Mouse (Mus musculus): ENCODE measurements around the gene Trip12. TPM values are rescaled to one million over a fixed set of nuclear protein-coding genes. Genes with fewer than 3 reads are reported as not detected.

Gene Trip12
- polyA plus RNA-seq, 1 experiment, result 159 TPM

- H3K4me1 ChIP-seq (ENCODE audit: control insufficient read depth, insufficient read depth, low read length), result no peaks in the 10 kb centered on the region
- no peak for TF ChIP-seq POLR2A (IDR thresholded peaks at IDR 0.05; ENCODE audit: borderline replicate concordance, low read depth, low read length)
- TF ChIP-seq CTCF (IDR thresholded peaks at IDR 0.05; ENCODE audit: low read depth, low read length), result no peak
- no peak overlapping the region for H3K4me3 ChIP-seq (ENCODE audit: insufficient read depth, low read length)
- no peak overlapping the region for H3K27ac ChIP-seq (ENCODE audit: insufficient read depth, low read depth, low read length)
Measured at GRCm38 (mm10) chr1:84731763-84732162, 108.6 kb downstream of the Trip12 start.

- no peaks in the 10 kb centered on the region for H3K4me1 ChIP-seq (ENCODE audit: control insufficient read depth, insufficient read depth, low read length)
- no peak overlapping the region for H3K4me3 ChIP-seq (ENCODE audit: insufficient read depth, low read length)
- no peak overlapping the region for H3K27ac ChIP-seq (ENCODE audit: insufficient read depth, low read depth, low read length)
- TF ChIP-seq POLR2A (IDR thresholded peaks at IDR 0.05; ENCODE audit: borderline replicate concordance, low read depth, low read length) (no peak), CTCF (IDR thresholded peaks at IDR 0.05; ENCODE audit: low read depth, low read length) (no peak)
Measured at GRCm38 (mm10) chr1:84722841-84723240, 117.5 kb downstream of the Trip12 start.

GRCm38 (mm10) chr1:84722371-84722770, 117.9 kb downstream of the Trip12 start:
- TF ChIP-seq CTCF (IDR thresholded peaks at IDR 0.05; ENCODE audit: low read depth, low read length), result no peak
- TF ChIP-seq POLR2A (IDR thresholded peaks at IDR 0.05; ENCODE audit: borderline replicate concordance, low read depth, low read length), result no peak
- H3K4me3 ChIP-seq (ENCODE audit: insufficient read depth, low read length), result no peak overlapping the region
- H3K4me1 ChIP-seq (ENCODE audit: control insufficient read depth, insufficient read depth, low read length), result no peaks in the 10 kb centered on the region
- no peak overlapping the region for H3K27ac ChIP-seq (ENCODE audit: insufficient read depth, low read depth, low read length)

GRCm38 (mm10) chr1:84721942-84722341, 118.4 kb downstream of the Trip12 start:
- Histone ChIP-seq H3K27ac (ENCODE audit: insufficient read depth, low read depth, low read length) (no peak overlapping the region), H3K4me1 (ENCODE audit: control insufficient read depth, insufficient read depth, low read length) (no peaks in the 10 kb centered on the region), H3K4me3 (ENCODE audit: insufficient read depth, low read length) (no peak overlapping the region)
- TF ChIP-seq POLR2A (IDR thresholded peaks at IDR 0.05; ENCODE audit: borderline replicate concordance, low read depth, low read length) (no peak), CTCF (IDR thresholded peaks at IDR 0.05; ENCODE audit: low read depth, low read length) (no peak)

GRCm38 (mm10) chr1:84709810-84710785, 130.2 kb downstream of the Trip12 start:
- peak overlapping the region; percentile 40 for H3K4me3 ChIP-seq (ENCODE audit: insufficient read depth, low read length)
- TF ChIP-seq POLR2A (IDR thresholded peaks at IDR 0.05; ENCODE audit: borderline replicate concordance, low read depth, low read length), result no peak
- no peak for TF ChIP-seq CTCF (IDR thresholded peaks at IDR 0.05; ENCODE audit: low read depth, low read length)
- H3K4me1 ChIP-seq (ENCODE audit: control insufficient read depth, insufficient read depth, low read length), result 0 out of 2 replicates have a peak, but pooled peaks cover 2% of the 10 kb centered on the region
- no peak overlapping the region for H3K27ac ChIP-seq (ENCODE audit: insufficient read depth, low read depth, low read length)

- Histone ChIP-seq H3K4me3 (ENCODE audit: insufficient read depth, low read length) (peak overlapping the region; percentile 40), H3K27ac (ENCODE audit: insufficient read depth, low read depth, low read length) (no peak overlapping the region), H3K4me1 (ENCODE audit: control insufficient read depth, insufficient read depth, low read length) (0 out of 2 replicates have a peak, but pooled peaks cover 2% of the 10 kb centered on the region)
- no peak for TF ChIP-seq CTCF (IDR thresholded peaks at IDR 0.05; ENCODE audit: low read depth, low read length)
- TF ChIP-seq POLR2A (IDR thresholded peaks at IDR 0.05; ENCODE audit: borderline replicate concordance, low read depth, low read length), result no peak
Measured at GRCm38 (mm10) chr1:84709406-84709805, 130.9 kb downstream of the Trip12 start.

- TF ChIP-seq CTCF (IDR thresholded peaks at IDR 0.05; ENCODE audit: low read depth, low read length), result no peak
- TF ChIP-seq POLR2A (IDR thresholded peaks at IDR 0.05; ENCODE audit: borderline replicate concordance, low read depth, low read length), result no peak
- Histone ChIP-seq H3K4me1 (ENCODE audit: control insufficient read depth, insufficient read depth, low read length) (peaks cover under 1% of the 10 kb centered on the region; the same call in 1 of the 2 replicates), H3K27ac (ENCODE audit: insufficient read depth, low read depth, low read length) (no peak overlapping the region), H3K4me3 (ENCODE audit: insufficient read depth, low read length) (no peak overlapping the region)
Measured at GRCm38 (mm10) chr1:84700254-84700653, 140.1 kb downstream of the Trip12 start.

- no peak overlapping the region for H3K27ac ChIP-seq (ENCODE audit: insufficient read depth, low read depth, low read length)
- TF ChIP-seq CTCF (IDR thresholded peaks at IDR 0.05; ENCODE audit: low read depth, low read length), result peak; percentile 46; the same call in 1 of the 2 replicates
- TF ChIP-seq POLR2A (IDR thresholded peaks at IDR 0.05; ENCODE audit: borderline replicate concordance, low read depth, low read length), result no peak
- peaks cover 3% of the 10 kb centered on the region; the same call in 1 of the 2 replicates for H3K4me1 ChIP-seq (ENCODE audit: control insufficient read depth, insufficient read depth, low read length)
Measured at GRCm38 (mm10) chr1:84697136-84697535, 143.2 kb downstream of the Trip12 start.

GRCm38 (mm10) chr1:84695517-84696411, 144.6 kb downstream of the Trip12 start, which contains the start of gene Dner:
Gene Dner (minus strand): TSS chr1:84696221.
- no peak within 1 kb of the TSS for H3K27ac ChIP-seq (ENCODE audit: insufficient read depth, low read depth, low read length)
- TF ChIP-seq POLR2A (IDR thresholded peaks at IDR 0.05; ENCODE audit: borderline replicate concordance, low read depth, low read length), result no peak
- no peak for TF ChIP-seq CTCF (IDR thresholded peaks at IDR 0.05; ENCODE audit: low read depth, low read length)
- peaks cover 3% of the 10 kb centered on the region; the same call in 1 of the 2 replicates for H3K4me1 ChIP-seq (ENCODE audit: control insufficient read depth, insufficient read depth, low read length)
- peak within 1 kb of the TSS; percentile 53 for H3K4me3 ChIP-seq (ENCODE audit: insufficient read depth, low read length)

More at GRCm38 (mm10) chr1:84697136-84697535, 143.2 kb downstream of the Trip12 start:
- no peak overlapping the region for H3K4me3 ChIP-seq (ENCODE audit: insufficient read depth, low read length)

All from bone marrow macrophage, adult 2 months (primary cell).